In genomic region chr12:86539511-86539910, GRCm38 (mm10) we compare ENCODE assay signal across 27 mouse cellular contexts.
"Had no signal": no experiment of that assay in that cellular context is flagged by ENCODE, and none has a peak within 500 bp of the region (broad histone marks: within the 10 kb centered on the region; RNA-seq: fewer than 3 reads in every experiment).

No protein-coding gene starts in this region.

- H3K9me3 ChIP-seq: heart, embryonic 10.5 days; heart, embryonic 12.5 days; hindbrain, embryonic 10.5 days; hindbrain, embryonic 12.5 days; intestine, embryonic 15.5 days; limb, embryonic 10.5 days; limb, embryonic 12.5 days; liver, embryonic 13.5 days; liver, embryonic 15.5 days had no signal

- H3K36me3 ChIP-seq: heart, embryonic 10.5 days; heart, embryonic 12.5 days; hindbrain, embryonic 10.5 days; hindbrain, embryonic 12.5 days; intestine, embryonic 15.5 days; limb, embryonic 10.5 days; limb, embryonic 12.5 days; liver, embryonic 13.5 days; liver, embryonic 15.5 days had no signal

- H3K4me1 ChIP-seq: heart, embryonic 10.5 days; heart, embryonic 12.5 days; hindbrain, embryonic 12.5 days; intestine, embryonic 15.5 days; limb, embryonic 10.5 days; limb, embryonic 12.5 days; liver, embryonic 13.5 days; liver, embryonic 15.5 days had no signal

- H3K4me3 ChIP-seq: heart, embryonic 10.5 days; heart, embryonic 12.5 days; hindbrain, embryonic 10.5 days; hindbrain, embryonic 12.5 days; intestine, embryonic 15.5 days; layer of hippocampus, adult 2 months; limb, embryonic 10.5 days; limb, embryonic 12.5 days; liver, embryonic 13.5 days; liver, embryonic 15.5 days had no signal

- H3K27me3 ChIP-seq: hindbrain, embryonic 12.5 days; intestine, embryonic 15.5 days; liver, embryonic 13.5 days; liver, embryonic 15.5 days had no signal

- H3K4me2 ChIP-seq: heart, embryonic 12.5 days; hindbrain, embryonic 12.5 days; hindbrain, embryonic 14.5 days; intestine, embryonic 15.5 days; limb, embryonic 12.5 days; liver, embryonic 13.5 days; liver, embryonic 15.5 days had no signal

- ATAC-seq: hindbrain, embryonic 16.5 days; inflammation-experienced regulatory T-cells, adult 6 months; intestine, embryonic 15.5 days; intestine, postnatal 0 days; liver, postnatal 0 days had no signal

- H3K27ac ChIP-seq: heart, embryonic 10.5 days; hindbrain, embryonic 10.5 days; hindbrain, embryonic 12.5 days; hindbrain, embryonic 14.5 days; intestine, embryonic 15.5 days; layer of hippocampus, adult 2 months; limb, embryonic 10.5 days; limb, embryonic 12.5 days; liver, embryonic 13.5 days; liver, embryonic 15.5 days had no signal

- H3K9ac ChIP-seq: heart, embryonic 12.5 days; hindbrain, embryonic 12.5 days; hindbrain, embryonic 14.5 days; intestine, embryonic 15.5 days; limb, embryonic 12.5 days; liver, embryonic 13.5 days; liver, embryonic 15.5 days; liver, postnatal 0 days had no signal

- DNase-seq: gastrocnemius, postnatal 14 days; gastrocnemius, postnatal 36 days; heart, adult 18-20 months; heart, postnatal 10 days; heart, postnatal 4 days; kidney, adult 18-20 months; kidney, adult 8-10 months; kidney, postnatal 10 days; kidney, postnatal 25 days; kidney, postnatal 4 days; layer of hippocampus, postnatal 36 days; liver; liver, embryonic 13.5 days; liver, postnatal 0 days had no signal
